Mouse (Mus musculus): ENCODE results near the gene Lce1a1. TPM values are rescaled to one million over a fixed set of nuclear protein-coding genes. Genes with fewer than 3 reads are reported as not detected.

The Lce1a1 gene
- polyA plus RNA-seq, 1 experiment from 2014 or later, result not detected

DNA sequence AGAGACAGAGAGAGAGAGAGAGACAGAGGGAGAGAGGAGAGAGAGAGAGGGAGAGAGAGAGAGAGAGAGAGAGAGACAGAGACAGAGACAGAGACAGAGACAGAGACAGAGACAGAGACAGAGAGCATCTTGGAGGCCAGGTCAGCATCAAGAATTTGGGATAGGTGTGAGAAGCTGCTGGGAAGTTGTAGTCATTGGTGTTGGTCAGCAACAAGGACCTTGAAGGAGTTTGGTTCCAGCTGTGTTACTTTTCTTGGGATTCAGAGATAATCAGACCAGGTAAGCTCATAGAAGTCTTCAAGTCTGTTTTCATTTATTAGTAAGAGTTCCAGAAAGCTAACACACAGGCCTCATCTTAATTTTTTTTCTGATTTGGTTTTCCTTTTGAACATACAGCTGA lies 40.7 kb downstream of the Lce1a1 start, which contains the start of gene 2210017I01Rik:
TSS of gene 2210017I01Rik (minus strand) at position 101 of the 400 bp plus-strand sequence.
- no peaks in the 10 kb centered on the region for H3K36me3 ChIP-seq (replicated peaks)
- H3K27ac ChIP-seq, result no peak within 1 kb of the TSS
- H3K27me3 ChIP-seq (ENCODE audit: poor library complexity, severe bottlenecking), result no peaks in the 10 kb centered on the region
- H3K4me3 ChIP-seq, result no peak within 1 kb of the TSS
- no peaks in the 10 kb centered on the region for H3K4me1 ChIP-seq
- no peaks in the 10 kb centered on the region for H3K9me3 ChIP-seq
- DNase-seq (ENCODE audit: extremely low spot score, low spot score), result no peak

DNA sequence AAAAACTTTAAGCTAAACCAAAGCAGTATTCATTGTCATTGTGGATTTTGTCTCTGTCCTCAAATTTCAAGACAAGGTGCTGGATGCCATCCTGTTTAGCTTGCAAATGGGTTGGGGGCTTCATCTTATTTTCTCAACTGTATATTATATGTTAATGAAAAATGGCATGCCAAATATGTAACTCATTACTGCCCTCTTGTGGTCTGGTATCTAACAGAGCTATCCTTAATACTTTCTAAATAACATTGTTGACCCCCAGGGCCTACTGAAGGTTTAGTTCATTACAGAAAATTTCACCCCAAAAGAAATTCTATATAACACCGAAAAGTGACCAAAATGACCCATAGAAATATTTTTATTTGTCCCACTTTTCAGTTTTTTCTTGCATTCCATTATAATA lies 45.9 kb downstream of the Lce1a1 start:
- Histone ChIP-seq H3K27me3 (ENCODE audit: poor library complexity, severe bottlenecking) (no peaks in the 10 kb centered on the region), H3K36me3 (replicated peaks) (no peaks in the 10 kb centered on the region), H3K9me3 (peaks cover 8% of the 10 kb centered on the region), H3K4me3 (no peak overlapping the region), H3K4me1 (no peaks in the 10 kb centered on the region), H3K27ac (no peak overlapping the region)
- 49% methylated on average over 1 of the region's 1 CpGs for WGBS
- no peak for DNase-seq (ENCODE audit: extremely low spot score, low spot score)

DNA sequence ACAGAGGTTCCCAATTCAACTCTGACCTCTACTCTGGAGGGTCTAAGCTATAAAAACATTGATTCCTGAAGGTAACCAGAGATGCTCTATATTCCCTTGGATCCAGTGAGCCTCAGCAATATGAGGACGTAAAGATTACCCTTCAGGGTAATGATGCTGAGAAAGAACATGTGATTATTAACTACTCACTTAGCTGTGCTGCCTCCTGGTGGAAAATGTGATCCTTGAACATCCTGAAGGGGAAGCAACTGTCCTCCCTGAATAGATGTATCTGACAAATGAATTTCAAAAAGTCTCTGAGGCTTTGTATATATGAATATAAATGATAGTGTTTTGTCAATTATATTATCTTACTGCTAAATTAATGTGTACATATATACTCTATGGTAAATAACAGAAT lies 47.7 kb downstream of the Lce1a1 start:
- H3K36me3 ChIP-seq (replicated peaks), result no peaks in the 10 kb centered on the region
- no peak overlapping the region for H3K4me3 ChIP-seq
- WGBS, result 65% methylated on average over 1 of the region's 1 CpGs
- H3K27ac ChIP-seq, result no peak overlapping the region
- DNase-seq (ENCODE audit: extremely low spot score, low spot score), result no peak
- no peaks in the 10 kb centered on the region for H3K4me1 ChIP-seq
- H3K9me3 ChIP-seq, result peaks cover 8% of the 10 kb centered on the region
- H3K27me3 ChIP-seq (ENCODE audit: poor library complexity, severe bottlenecking), result no peaks in the 10 kb centered on the region

DNA sequence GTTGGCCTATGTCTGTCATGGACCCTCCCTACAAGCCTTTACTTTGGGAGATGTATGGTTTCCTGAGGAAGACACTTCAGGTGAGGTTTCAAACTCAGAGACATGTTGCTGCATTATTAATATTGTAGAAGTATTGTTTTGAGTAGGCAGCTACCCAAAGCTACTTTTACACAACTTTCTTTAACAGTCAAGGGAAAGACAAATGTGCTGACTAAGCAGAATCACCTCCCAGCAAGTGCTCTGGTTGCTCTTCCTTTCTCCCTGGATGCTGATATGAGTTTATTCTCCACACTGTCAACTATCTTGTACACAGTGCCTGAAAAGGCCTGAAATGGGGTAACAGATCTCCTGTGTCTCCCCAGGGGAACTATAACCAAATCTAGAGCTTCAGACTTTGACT lies 48.1 kb downstream of the Lce1a1 start:
- DNase-seq (ENCODE audit: extremely low spot score, low spot score), result no peak
- Histone ChIP-seq H3K27me3 (ENCODE audit: poor library complexity, severe bottlenecking) (no peaks in the 10 kb centered on the region), H3K9me3 (peaks cover 8% of the 10 kb centered on the region), H3K27ac (no peak overlapping the region), H3K4me3 (no peak overlapping the region), H3K36me3 (replicated peaks) (no peaks in the 10 kb centered on the region), H3K4me1 (no peaks in the 10 kb centered on the region)

DNA sequence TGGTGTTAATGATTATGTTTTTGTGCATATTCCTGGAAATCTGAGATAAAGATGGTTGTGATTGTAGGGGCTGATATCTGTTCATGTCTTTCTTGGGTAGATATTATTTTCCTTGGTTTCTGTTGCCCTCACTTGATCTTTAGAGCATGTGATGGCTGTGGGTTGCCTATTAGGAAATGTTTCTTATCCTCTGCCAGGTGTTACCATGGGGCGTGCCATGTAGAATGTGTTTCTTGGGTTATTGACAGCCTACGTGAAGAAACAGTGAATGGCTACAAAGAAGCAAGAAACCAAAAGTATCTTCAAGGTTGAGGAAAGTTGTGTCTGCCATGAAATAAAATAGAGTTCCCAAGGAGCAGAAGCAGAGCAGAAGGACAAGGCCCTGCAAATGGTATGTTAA lies 49.7 kb downstream of the Lce1a1 start:
- Histone ChIP-seq H3K4me3 (no peak overlapping the region), H3K9me3 (peaks cover 8% of the 10 kb centered on the region), H3K27ac (no peak overlapping the region), H3K36me3 (replicated peaks) (no peaks in the 10 kb centered on the region), H3K27me3 (ENCODE audit: poor library complexity, severe bottlenecking) (no peaks in the 10 kb centered on the region), H3K4me1 (no peaks in the 10 kb centered on the region)
- WGBS, result 92% methylated on average over 2 of the region's 2 CpGs
- no peak for DNase-seq (ENCODE audit: extremely low spot score, low spot score)

Other genes starting within 250 kb of the Lce1a1 start
- gene Sprr2i, start 240.3 kb downstream of the Lce1a1 start, polyA plus RNA-seq (2016; fragmentation: Nextera tagmentation; extraction: Ambion mirVana), result not detected in 2 replicates
- not detected in 2 replicates for gene Sprr2j-ps, start 230.2 kb downstream of the Lce1a1 start, polyA plus RNA-seq (2016; fragmentation: Nextera tagmentation; extraction: Ambion mirVana)
- 7.9 and 10.0 TPM in 2 replicates for gene Gm9774, start 218.9 kb downstream of the Lce1a1 start, polyA plus RNA-seq (2016; fragmentation: Nextera tagmentation; extraction: Ambion mirVana)
- gene Sprr2k, start 215.7 kb downstream of the Lce1a1 start, polyA plus RNA-seq (2016; fragmentation: Nextera tagmentation; extraction: Ambion mirVana), result not detected in 2 replicates
- gene Sprr1b, start 209.5 kb downstream of the Lce1a1 start, polyA plus RNA-seq (2016; fragmentation: Nextera tagmentation; extraction: Ambion mirVana), result not detected in 2 replicates
- gene Sprr3, start 189.6 kb downstream of the Lce1a1 start, polyA plus RNA-seq (2016; fragmentation: Nextera tagmentation; extraction: Ambion mirVana), result not detected in 2 replicates
- gene Sprr1a, start 162.4 kb downstream of the Lce1a1 start, polyA plus RNA-seq (2016; fragmentation: Nextera tagmentation; extraction: Ambion mirVana), result not detected in 2 replicates
- not detected in 2 replicates for gene Sprr4, start 147.8 kb downstream of the Lce1a1 start, polyA plus RNA-seq (2016; fragmentation: Nextera tagmentation; extraction: Ambion mirVana)
- not detected in 2 replicates for gene 2310046K23Rik, start 113.8 kb downstream of the Lce1a1 start, polyA plus RNA-seq (2016; fragmentation: Nextera tagmentation; extraction: Ambion mirVana)
- gene Ivl, start 74.6 kb downstream of the Lce1a1 start, polyA plus RNA-seq (2016; fragmentation: Nextera tagmentation; extraction: Ambion mirVana), result not detected in 2 replicates
- gene Smcp, start 59.3 kb downstream of the Lce1a1 start, polyA plus RNA-seq (2016; fragmentation: Nextera tagmentation; extraction: Ambion mirVana), result not detected in 2 replicates
- not detected in 2 replicates for gene 2210017I01Rik, start 40.8 kb downstream of the Lce1a1 start, polyA plus RNA-seq (2016; fragmentation: Nextera tagmentation; extraction: Ambion mirVana)
- gene Lce6a, start 26.6 kb downstream of the Lce1a1 start, polyA plus RNA-seq (2016; fragmentation: Nextera tagmentation; extraction: Ambion mirVana), result not detected in 2 replicates
- gene Lce1b, start 8.6 kb upstream of the Lce1a1 start, polyA plus RNA-seq (2016; fragmentation: Nextera tagmentation; extraction: Ambion mirVana), result not detected in 2 replicates
- not detected in 2 replicates for gene Lce1a2, start 22.0 kb upstream of the Lce1a1 start, polyA plus RNA-seq (2016; fragmentation: Nextera tagmentation; extraction: Ambion mirVana)
- gene Lce1c, start 30.9 kb upstream of the Lce1a1 start, polyA plus RNA-seq (2016; fragmentation: Nextera tagmentation; extraction: Ambion mirVana), result not detected in 2 replicates
- gene Lce1d, start 38.9 kb upstream of the Lce1a1 start, polyA plus RNA-seq (2016; fragmentation: Nextera tagmentation; extraction: Ambion mirVana), result not detected in 2 replicates
- gene Lce1e, start 60.8 kb upstream of the Lce1a1 start, polyA plus RNA-seq (2016; fragmentation: Nextera tagmentation; extraction: Ambion mirVana), result not detected in 2 replicates
- gene Lce1f, start 72.0 kb upstream of the Lce1a1 start, polyA plus RNA-seq (2016; fragmentation: Nextera tagmentation; extraction: Ambion mirVana), result not detected in 2 replicates
- gene Gm38119, start 90.8 kb upstream of the Lce1a1 start, polyA plus RNA-seq (2016; fragmentation: Nextera tagmentation; extraction: Ambion mirVana), result not detected in 2 replicates
- not detected in 2 replicates for gene Lce1g, start 104.0 kb upstream of the Lce1a1 start, polyA plus RNA-seq (2016; fragmentation: Nextera tagmentation; extraction: Ambion mirVana)
- gene Lce1h, start 116.8 kb upstream of the Lce1a1 start, polyA plus RNA-seq (2016; fragmentation: Nextera tagmentation; extraction: Ambion mirVana), result not detected in 2 replicates
- not detected in 2 replicates for gene Lce1i, start 130.6 kb upstream of the Lce1a1 start, polyA plus RNA-seq (2016; fragmentation: Nextera tagmentation; extraction: Ambion mirVana)
- not detected in 2 replicates for gene Lce1j, start 142.2 kb upstream of the Lce1a1 start, polyA plus RNA-seq (2016; fragmentation: Nextera tagmentation; extraction: Ambion mirVana)
- not detected in 2 replicates for gene Lce1k, start 159.6 kb upstream of the Lce1a1 start, polyA plus RNA-seq (2016; fragmentation: Nextera tagmentation; extraction: Ambion mirVana)
- not detected in 2 replicates for gene Kprp, start 178.9 kb upstream of the Lce1a1 start, polyA plus RNA-seq (2016; fragmentation: Nextera tagmentation; extraction: Ambion mirVana)
- gene Lce1l, start 203.0 kb upstream of the Lce1a1 start, polyA plus RNA-seq (2016; fragmentation: Nextera tagmentation; extraction: Ambion mirVana), result not detected in 2 replicates
- not detected in 2 replicates for gene 2310050C09Rik, start 221.9 kb upstream of the Lce1a1 start, polyA plus RNA-seq (2016; fragmentation: Nextera tagmentation; extraction: Ambion mirVana)